Mouse (Mus musculus) heart, postnatal 0 days (tissue): Measurements from ENCODE around the gene Triml1. TPM values are rescaled to one million over a fixed set of nuclear protein-coding genes. Genes with fewer than 3 reads are reported as not detected.

Source experiments
- ATAC-seq: fragments of 200-750 bp; cut with Nextera tagmentation; 2 replicates; pipeline ENCODE4 v1.8.0; 2017; ENCODE audit warnings: low read depth, moderate number of reproducible peaks, moderate library complexity; ENCODE audit not compliant: insufficient read depth
- DNase-seq: peaks from one replicate; pipeline ENCODE4 v3.0.0-alpha.2; 2016; ENCODE audit warnings: low spot score
- H3K27ac ChIP-seq: fragments of 300-500 bp; sonication (generic); 2 replicates; pipeline ENCODE4 v1.5.1; 2014; ENCODE audit warnings: low read depth, mild to moderate bottlenecking
- H3K27me3 ChIP-seq: fragments of 300-500 bp; sonication (generic); 2 replicates; pipeline ENCODE4 v1.6.1; 2014; ENCODE audit warnings: low read length, mixed read lengths; ENCODE audit not compliant: control insufficient read depth, insufficient read depth
- H3K36me3 ChIP-seq: fragments of 300-500 bp; sonication (generic); replicated peaks from 2 replicates; pipeline ENCODE4 v1.6.1; 2014; ENCODE audit warnings: low read length, mixed read lengths; ENCODE audit not compliant: control insufficient read depth, insufficient read depth
- H3K4me1 ChIP-seq: fragments of 300-500 bp; sonication (generic); 2 replicates; pipeline ENCODE4 v1.6.1; 2014; ENCODE audit warnings: antibody characterized with exemption; ENCODE audit not compliant: control insufficient read depth, insufficient read depth
- H3K4me2 ChIP-seq: fragments of 300-500 bp; sonication (generic); 2 replicates; pipeline ENCODE4 v1.6.1; 2014; ENCODE audit warnings: low read depth, mild to moderate bottlenecking, low read length, moderate library complexity
- H3K4me3 ChIP-seq: fragments of 300-500 bp; sonication (generic); 2 replicates; pipeline ENCODE4 v1.5.1; 2014; ENCODE audit warnings: low read depth, low read length
- H3K9ac ChIP-seq: fragments of 300-500 bp; sonication (generic); replicated peaks from 2 replicates; pipeline ENCODE4 v1.6.1; 2014; ENCODE audit warnings: low read depth, low read length, mixed read lengths
- H3K9me3 ChIP-seq: fragments of 300-500 bp; sonication (generic); replicated peaks from 2 replicates; pipeline ENCODE4 v1.6.1; 2016; ENCODE audit warnings: low read length; ENCODE audit not compliant: control insufficient read depth
- CTCF ChIP-seq: IDR thresholded peaks from 2 replicates; pipeline ENCODE4 v1.5.1; 2016; ENCODE audit warnings: antibody characterized with exemption, control low read depth, low read depth
- EP300 ChIP-seq: IDR thresholded peaks from 2 replicates; pipeline ENCODE4 v1.6.1; 2016; ENCODE audit warnings: antibody characterized with exemption, low read depth
- WGBS: fragments of 180-500 bp; shearing (Covaris S2); extraction: QIAGEN DNeasy Blood & Tissue Kit; methylation state at CpG from one replicate; pipeline ENCODE4 v1.1.7; 2014; 5-methylcytosine and 5-hydroxymethylcytosine counted together
- polyA plus RNA-seq: library from polyadenylated mRNA; unstranded; fragments of >200 nt; fragmentation: Nextera tagmentation; extraction: Ambion mirVana; gene quantifications from 2 replicates; pipeline ENCODE4 v1.2.1, GENCODE M21; 2015
- total RNA-seq: library from RNA; depleted of rRNA; stranded (reverse); fragments of >200 nt; gene quantifications from 2 replicates; pipeline ENCODE4 v1.2.3, GENCODE M21; 2014; ENCODE audit warnings: low replicate concordance; rRNA removed

The Triml1 gene
- total and polyA plus RNA-seq, 2 experiments from 2014 or later = not detected

- Histone ChIP-seq H3K9me3 (no peaks in the 10 kb centered on the region), H3K9ac (no peak overlapping the region), H3K4me2 (no peak overlapping the region), H3K27me3 (no peaks in the 10 kb centered on the region), H3K4me3 (no peak overlapping the region), H3K36me3 (no peaks in the 10 kb centered on the region), H3K27ac (no peak overlapping the region), H3K4me1 (no peaks in the 10 kb centered on the region)
- ATAC-seq (no peak), DNase-seq (no peak)
- WGBS = 71% methylated on average over 6 of the region's 6 CpGs
- TF ChIP-seq EP300 (no peak), CTCF (no peak)
These were observed 28.0 kb upstream of the Triml1 start for GRCm38 (mm10) chr8:43169249-43169755.

- no peak for DNase-seq
- ATAC-seq = no peak
- H3K36me3 ChIP-seq = no peaks in the 10 kb centered on the region
- H3K4me1 ChIP-seq = no peaks in the 10 kb centered on the region
- no peak for TF ChIP-seq CTCF
- no peak for TF ChIP-seq EP300
- H3K4me2 ChIP-seq = no peak overlapping the region
- 73% methylated on average over 4 of the region's 4 CpGs for WGBS
- H3K9ac ChIP-seq = no peak overlapping the region
- H3K9me3 ChIP-seq = no peaks in the 10 kb centered on the region
- H3K4me3 ChIP-seq = no peak overlapping the region
- no peak overlapping the region for H3K27ac ChIP-seq
- H3K27me3 ChIP-seq = no peaks in the 10 kb centered on the region
These were observed 26.8 kb upstream of the Triml1 start for GRCm38 (mm10) chr8:43168083-43168482.

- Histone ChIP-seq H3K36me3 (no peaks in the 10 kb centered on the region), H3K27me3 (no peaks in the 10 kb centered on the region), H3K27ac (no peak overlapping the region), H3K4me1 (no peaks in the 10 kb centered on the region), H3K4me2 (no peak overlapping the region), H3K9me3 (no peaks in the 10 kb centered on the region), H3K4me3 (no peak overlapping the region), H3K9ac (no peak overlapping the region)
- ATAC-seq (no peak), DNase-seq (no peak)
- 67% methylated on average over 3 of the region's 3 CpGs for WGBS
- TF ChIP-seq CTCF = no peak
- TF ChIP-seq EP300 = no peak
These were observed 23.2 kb upstream of the Triml1 start for GRCm38 (mm10) chr8:43164453-43164852.

- Histone ChIP-seq H3K9ac (no peak overlapping the region), H3K4me3 (no peak overlapping the region), H3K36me3 (no peaks in the 10 kb centered on the region), H3K4me2 (no peak overlapping the region), H3K27me3 (no peaks in the 10 kb centered on the region), H3K27ac (no peak overlapping the region), H3K9me3 (no peaks in the 10 kb centered on the region), H3K4me1 (no peaks in the 10 kb centered on the region)
- ATAC-seq (no peak), DNase-seq (no peak)
- TF ChIP-seq EP300 (no peak), CTCF (no peak)
- WGBS = 62% methylated on average over 11 of the region's 11 CpGs
These were observed 22.0 kb upstream of the Triml1 start for GRCm38 (mm10) chr8:43163255-43163654.

GRCm38 (mm10) chr8:43149307-43149706 is 8.0 kb upstream of the Triml1 start:
- no peak overlapping the region for H3K9ac ChIP-seq
- WGBS = 83% methylated on average over 9 of the region's 9 CpGs
- no peak overlapping the region for H3K4me2 ChIP-seq
- no peak overlapping the region for H3K27ac ChIP-seq
- DNase-seq (no peak), ATAC-seq (no peak)
- no peaks in the 10 kb centered on the region for H3K9me3 ChIP-seq
- no peak overlapping the region for H3K4me3 ChIP-seq
- H3K36me3 ChIP-seq = no peaks in the 10 kb centered on the region
- TF ChIP-seq CTCF (no peak), EP300 (no peak)
- no peaks in the 10 kb centered on the region for H3K4me1 ChIP-seq
- H3K27me3 ChIP-seq = no peaks in the 10 kb centered on the region

- H3K4me1 ChIP-seq = no peaks in the 10 kb centered on the region
- no peak for TF ChIP-seq CTCF
- no peak for TF ChIP-seq EP300
- no peaks in the 10 kb centered on the region for H3K36me3 ChIP-seq
- no peaks in the 10 kb centered on the region for H3K27me3 ChIP-seq
- no peak for DNase-seq
- H3K4me3 ChIP-seq = no peak overlapping the region
- no peak overlapping the region for H3K27ac ChIP-seq
- ATAC-seq = no peak
- no peaks in the 10 kb centered on the region for H3K9me3 ChIP-seq
- 70% methylated on average over 4 of the region's 4 CpGs for WGBS
- H3K9ac ChIP-seq = no peak overlapping the region
- no peak overlapping the region for H3K4me2 ChIP-seq
These were observed 30.0 kb downstream of the Triml1 start for GRCm38 (mm10) chr8:43111205-43111827.

Other genes with a start within 250 kb of the Triml1 start
- gene Triml2, start 39.1 kb upstream of the Triml1 start, total RNA-seq = not detected in 2 replicates
- gene Triml2, start 39.1 kb upstream of the Triml1 start, polyA plus RNA-seq = not detected in 2 replicates
- gene Zfp42, start 165.5 kb upstream of the Triml1 start, total RNA-seq = not detected in 2 replicates
- not detected in 2 replicates for gene Zfp42, start 165.5 kb upstream of the Triml1 start, polyA plus RNA-seq